Mouse (Mus musculus): ENCODE data around the gene Thy1.

GRCm38 (mm10) chr9:44012761-44013301 is 30.4 kb upstream of the Thy1 start:
- TF ChIP-seq CTCF (IDR thresholded peaks at IDR 0.05; ENCODE audit: control insufficient read depth, insufficient read depth, low read length) (no peak), POLR2A (IDR thresholded peaks at IDR 0.05; ENCODE audit: borderline replicate concordance, control insufficient read depth, low read depth, low read length) (no peak)
